Mouse (Mus musculus): Measurements from ENCODE around the gene Nccrp1.
"Not testable (repeated sequence)": the region's sequence is repeated elsewhere in the genome, so short reads cannot be mapped to it uniquely, and the experiment has no call there.

The Nccrp1 gene

GRCm38 (mm10) chr7:28570291-28570981, 23.4 kb upstream of the Nccrp1 start:
- DNase-seq (ENCODE audit: low read depth in 1 of 2, low spot score in 2 of 2) = no peak

- DNase-seq (ENCODE audit: low read depth in 1 of 2, low spot score in 2 of 2) = peak; percentile 45 to 48
These were observed 21.2 kb upstream of the Nccrp1 start for GRCm38 (mm10) chr7:28568253-28568652.

GRCm38 (mm10) chr7:28567539-28567938, 20.5 kb upstream of the Nccrp1 start:
- no peak for DNase-seq (ENCODE audit: low read depth in 1 of 2, low spot score in 2 of 2)

GRCm38 (mm10) chr7:28565407-28565806, 18.4 kb upstream of the Nccrp1 start:
- no peak for DNase-seq (ENCODE audit: low read depth in 1 of 2, low spot score in 2 of 2)

GRCm38 (mm10) chr7:28562951-28563350, 15.9 kb upstream of the Nccrp1 start:
- no peak for DNase-seq (ENCODE audit: low read depth in 1 of 2, low spot score in 2 of 2)

GRCm38 (mm10) chr7:28562371-28562770, 15.3 kb upstream of the Nccrp1 start:
- DNase-seq (ENCODE audit: low read depth in 1 of 2, low spot score in 2 of 2) = no peak

- DNase-seq (ENCODE audit: low read depth in 1 of 2, low spot score in 2 of 2) = no peak
These were observed 14.9 kb upstream of the Nccrp1 start for GRCm38 (mm10) chr7:28561967-28562366.

- DNase-seq (ENCODE audit: low read depth in 1 of 2, low spot score in 2 of 2) = no peak
These were observed 13.8 kb upstream of the Nccrp1 start for GRCm38 (mm10) chr7:28560856-28561255.

GRCm38 (mm10) chr7:28558486-28558885, 11.4 kb upstream of the Nccrp1 start:
- DNase-seq (ENCODE audit: low read depth in 1 of 2, low spot score in 2 of 2) = no peak

GRCm38 (mm10) chr7:28557708-28558107, 10.7 kb upstream of the Nccrp1 start:
- DNase-seq (ENCODE audit: low read depth in 1 of 2, low spot score in 2 of 2) = no peak

GRCm38 (mm10) chr7:28557069-28557468, 10.0 kb upstream of the Nccrp1 start:
- no peak for DNase-seq (ENCODE audit: low read depth in 1 of 2, low spot score in 2 of 2)

- DNase-seq (ENCODE audit: low read depth in 1 of 2, low spot score in 2 of 2) = no peak
These were observed 9.0 kb upstream of the Nccrp1 start for GRCm38 (mm10) chr7:28555939-28556535.

GRCm38 (mm10) chr7:28553076-28553475, 6.0 kb upstream of the Nccrp1 start:
- DNase-seq (ENCODE audit: low read depth in 1 of 2, low spot score in 2 of 2) = no peak

GRCm38 (mm10) chr7:28547628-28548027, 574 bp upstream of the Nccrp1 start:
- DNase-seq (ENCODE audit: low read depth in 1 of 2, low spot score in 2 of 2) = peak in 1 of 2 experiments; percentile 28

- no peak for DNase-seq (ENCODE audit: low read depth in 1 of 2, low spot score in 2 of 2)
These were observed 405 bp downstream of the Nccrp1 start for GRCm38 (mm10) chr7:28546649-28547048.

GRCm38 (mm10) chr7:28545891-28546210, 1.2 kb downstream of the Nccrp1 start:
- DNase-seq (ENCODE audit: low read depth in 1 of 2, low spot score in 2 of 2) = no peak

GRCm38 (mm10) chr7:28545048-28545890, 1.8 kb downstream of the Nccrp1 start:
- DNase-seq (ENCODE audit: low read depth in 1 of 2, low spot score in 2 of 2) = no peak

GRCm38 (mm10) chr7:28544051-28544601, 2.9 kb downstream of the Nccrp1 start:
- no peak for DNase-seq (ENCODE audit: low read depth in 1 of 2, low spot score in 2 of 2)

- no peak for DNase-seq (ENCODE audit: low read depth in 1 of 2, low spot score in 2 of 2)
These were observed 6.5 kb downstream of the Nccrp1 start, which contains the start of gene Sycn for GRCm38 (mm10) chr7:28540526-28540925. Sycn (plus strand) TSS chr7:28540885.

- not testable (repeated sequence) for DNase-seq (ENCODE audit: low read depth in 1 of 2, low spot score in 2 of 2)
These were observed 8.2 kb downstream of the Nccrp1 start for GRCm38 (mm10) chr7:28538886-28539285.

- no peak for DNase-seq (ENCODE audit: low read depth in 1 of 2, low spot score in 2 of 2)
These were observed 15.0 kb downstream of the Nccrp1 start for GRCm38 (mm10) chr7:28532005-28532404.
